Mouse (Mus musculus) myocyte (in vitro differentiated cells): ENCODE data around the gene Cdc14a.

Source experiments
- E2F4 ChIP-seq: IDR thresholded peaks from one replicate; pipeline ENCODE4 v1.6.1; 2011; ENCODE audit warnings: mild to moderate bottlenecking, control low read depth, moderate library complexity; ENCODE audit not compliant: insufficient read depth
- POLR2A ChIP-seq: IDR thresholded peaks from one replicate; pipeline ENCODE4 v1.6.1; 2011; ENCODE audit warnings: low read depth, mild to moderate bottlenecking, control low read depth, moderate library complexity; ENCODE audit not compliant: insufficient read length

- TF ChIP-seq E2F4 (no peak), POLR2A (no peak)
These were observed 18.3 kb downstream of the Cdc14a start for GRCm38 (mm10) chr3:116405516-116405915.
